Mouse (Mus musculus) kidney, embryonic 14.5 days (tissue): ENCODE results near the gene Vps11. TPM values are rescaled to one million over a fixed set of nuclear protein-coding genes. Genes with fewer than 3 reads are reported as not detected.

ENCODE experiments used
- ATAC-seq: fragments of 200-750 bp; cut with Nextera tagmentation; 2 replicates; pipeline ENCODE4 v1.8.0; 2017; ENCODE audit warnings: moderate number of reproducible peaks, mild to moderate bottlenecking, moderate TSS enrichment, moderate library complexity; ENCODE audit not compliant: low FRiP score, low TSS enrichment
- H3K27ac ChIP-seq: fragments of 300-500 bp; sonication (generic); 2 replicates; pipeline ENCODE4 v1.5.1; 2014; ENCODE audit warnings: low read depth, mild to moderate bottlenecking, low read length, moderate library complexity, mixed read lengths
- H3K27me3 ChIP-seq: fragments of 300-500 bp; sonication (generic); 2 replicates; pipeline ENCODE4 v1.6.1; 2014; ENCODE audit warnings: mild to moderate bottlenecking, low read length; ENCODE audit not compliant: control insufficient read depth, insufficient read depth
- H3K36me3 ChIP-seq: fragments of 300-500 bp; sonication (generic); 2 replicates; pipeline ENCODE4 v1.6.1; 2014; ENCODE audit warnings: low read length, mixed read lengths; ENCODE audit not compliant: control insufficient read depth, insufficient read depth
- H3K4me1 ChIP-seq: fragments of 300-500 bp; sonication (generic); 2 replicates; pipeline ENCODE4 v1.6.1; 2014; ENCODE audit warnings: low read length, mixed read lengths; ENCODE audit not compliant: control insufficient read depth, insufficient read depth
- H3K4me2 ChIP-seq: fragments of 300-500 bp; sonication (generic); replicated peaks from 2 replicates; pipeline ENCODE4 v1.6.1; 2014; ENCODE audit warnings: low read depth, mild to moderate bottlenecking, low read length
- H3K4me3 ChIP-seq: fragments of 300-500 bp; sonication (generic); 2 replicates; pipeline ENCODE4 v1.5.1; 2014; ENCODE audit warnings: mild to moderate bottlenecking, low read length
- H3K9ac ChIP-seq: fragments of 300-500 bp; sonication (generic); 2 replicates; pipeline ENCODE4 v1.6.1; 2014; ENCODE audit warnings: low read depth, mild to moderate bottlenecking, low read length, moderate library complexity
- H3K9me3 ChIP-seq: fragments of 300-500 bp; sonication (generic); 2 replicates; pipeline ENCODE4 v1.6.1; 2016; ENCODE audit warnings: low read length; ENCODE audit not compliant: control insufficient read depth
- WGBS: fragments of 180-500 bp; shearing (Covaris S2); extraction: QIAGEN DNeasy Blood & Tissue Kit; methylation state at CpG from one replicate; pipeline ENCODE4 v1.1.7; 2014; 5-methylcytosine and 5-hydroxymethylcytosine counted together
- polyA plus RNA-seq: library from polyadenylated mRNA; unstranded; fragments of >200 nt; fragmentation: Nextera tagmentation; extraction: Ambion mirVana; gene quantifications from 2 replicates; pipeline ENCODE4 v1.2.1, GENCODE M21; 2014

The Vps11 gene
- polyA plus RNA-seq, 1 experiment from 2014 or later, result 28.1 TPM

- Histone ChIP-seq H3K4me2 (no peak overlapping the region), H3K9ac (no peak overlapping the region), H3K27ac (no peak overlapping the region), H3K9me3 (no peaks in the 10 kb centered on the region), H3K36me3 (peaks cover 93% of the 10 kb centered on the region), H3K4me3 (no peak overlapping the region), H3K4me1 (no peaks in the 10 kb centered on the region), H3K27me3 (no peaks in the 10 kb centered on the region)
- no peak for ATAC-seq
- WGBS, result 91% methylated on average over 10 of the region's 10 CpGs
Measured at GRCm38 (mm10) chr9:44352337-44352736, 9.1 kb downstream of the Vps11 start.

- H3K4me1 ChIP-seq, result no peaks in the 10 kb centered on the region
- no peaks in the 10 kb centered on the region for H3K9me3 ChIP-seq
- 98% methylated on average over 4 of the region's 4 CpGs for WGBS
- no peak overlapping the region for H3K27ac ChIP-seq
- H3K9ac ChIP-seq, result no peak overlapping the region
- H3K36me3 ChIP-seq, result peaks cover 93% of the 10 kb centered on the region
- no peak overlapping the region for H3K4me3 ChIP-seq
- ATAC-seq, result no peak
- no peak overlapping the region for H3K4me2 ChIP-seq
- H3K27me3 ChIP-seq, result no peaks in the 10 kb centered on the region
Measured at GRCm38 (mm10) chr9:44351396-44351795, 10.1 kb downstream of the Vps11 start.

- H3K9me3 ChIP-seq, result no peaks in the 10 kb centered on the region
- peaks cover 69% of the 10 kb centered on the region for H3K36me3 ChIP-seq
- no peak overlapping the region for H3K4me2 ChIP-seq
- no peak overlapping the region for H3K9ac ChIP-seq
- ATAC-seq, result no peak
- 100% methylated on average over 4 of the region's 4 CpGs for WGBS
- no peaks in the 10 kb centered on the region for H3K27me3 ChIP-seq
- H3K4me3 ChIP-seq, result no peak overlapping the region
- no peaks in the 10 kb centered on the region for H3K4me1 ChIP-seq
- no peak overlapping the region for H3K27ac ChIP-seq
Measured at GRCm38 (mm10) chr9:44348546-44348945, 12.9 kb downstream of the Vps11 start.

GRCm38 (mm10) chr9:44347621-44348020 lies 13.8 kb downstream of the Vps11 start:
- H3K4me1 ChIP-seq, result peaks cover 6% of the 10 kb centered on the region; the same call in 1 of the 2 replicates
- H3K9me3 ChIP-seq, result no peaks in the 10 kb centered on the region
- H3K4me3 ChIP-seq, result no peak overlapping the region
- H3K9ac ChIP-seq, result no peak overlapping the region
- no peak overlapping the region for H3K27ac ChIP-seq
- peaks cover 60% of the 10 kb centered on the region for H3K36me3 ChIP-seq
- ATAC-seq, result no peak
- H3K27me3 ChIP-seq, result no peaks in the 10 kb centered on the region
- 94% methylated on average over 4 of the region's 4 CpGs for WGBS
- no peak overlapping the region for H3K4me2 ChIP-seq

- no peak for ATAC-seq
- Histone ChIP-seq H3K9me3 (no peaks in the 10 kb centered on the region), H3K4me3 (no peak overlapping the region), H3K4me1 (peaks cover 11% of the 10 kb centered on the region; the same call in 1 of the 2 replicates), H3K27ac (no peak overlapping the region), H3K27me3 (no peaks in the 10 kb centered on the region), H3K9ac (no peak overlapping the region), H3K4me2 (no peak overlapping the region), H3K36me3 (peaks cover 55% of the 10 kb centered on the region)
- 92% methylated on average over 9 of the region's 9 CpGs for WGBS
Measured at GRCm38 (mm10) chr9:44347166-44347565, 14.3 kb downstream of the Vps11 start.

- Histone ChIP-seq H3K27me3 (no peaks in the 10 kb centered on the region), H3K4me3 (no peak overlapping the region), H3K27ac (no peak overlapping the region), H3K36me3 (peaks cover 46% of the 10 kb centered on the region), H3K9me3 (no peaks in the 10 kb centered on the region), H3K9ac (no peak overlapping the region), H3K4me1 (peaks cover 12% of the 10 kb centered on the region; the same call in 1 of the 2 replicates), H3K4me2 (no peak overlapping the region)
- ATAC-seq, result no peak
- WGBS, result 86% methylated on average over 6 of the region's 6 CpGs
Measured at GRCm38 (mm10) chr9:44345570-44346433, 15.7 kb downstream of the Vps11 start.

- Histone ChIP-seq H3K9ac (peak within 1 kb of the TSS; percentile 73), H3K4me3 (peak within 1 kb of the TSS; percentile 64), H3K36me3 (peaks cover 46% of the 10 kb centered on the region), H3K4me2 (peak within 1 kb of the TSS; percentile 84), H3K27ac (peak within 1 kb of the TSS; percentile 95), H3K27me3 (no peaks in the 10 kb centered on the region), H3K9me3 (no peaks in the 10 kb centered on the region), H3K4me1 (peaks cover 12% of the 10 kb centered on the region; the same call in 1 of the 2 replicates)
- WGBS, result 0% methylated on average over 39 of the region's 39 CpGs
- ATAC-seq, result peak; percentile 93
Measured at GRCm38 (mm10) chr9:44343781-44344421, 17.6 kb downstream of the Vps11 start, which contains the start of gene Hmbs. Hmbs (minus strand) TSS chr9:44344228.

- peaks cover 45% of the 10 kb centered on the region for H3K36me3 ChIP-seq
- peak overlapping the region; percentile 64 for H3K4me3 ChIP-seq
- H3K4me1 ChIP-seq, result peaks cover 12% of the 10 kb centered on the region; the same call in 1 of the 2 replicates
- peak; percentile 5; the same call in 1 of the 2 replicates for ATAC-seq
- WGBS, result 8% methylated on average over 6 of the region's 6 CpGs
- H3K9me3 ChIP-seq, result no peaks in the 10 kb centered on the region
- H3K27me3 ChIP-seq, result no peaks in the 10 kb centered on the region
- peak overlapping the region; percentile 73 for H3K9ac ChIP-seq
- H3K4me2 ChIP-seq, result peak overlapping the region; percentile 84
- peak overlapping the region; percentile 95; the same call in 1 of the 2 replicates for H3K27ac ChIP-seq
Measured at GRCm38 (mm10) chr9:44343290-44343689, 18.2 kb downstream of the Vps11 start.

- Histone ChIP-seq H3K27ac (no peak overlapping the region), H3K4me2 (no peak overlapping the region; the same call in 1 of the 2 replicates), H3K9me3 (no peaks in the 10 kb centered on the region), H3K27me3 (no peaks in the 10 kb centered on the region), H3K9ac (no peak overlapping the region), H3K4me3 (no peak overlapping the region), H3K4me1 (peaks cover 15% of the 10 kb centered on the region), H3K36me3 (peaks cover 42% of the 10 kb centered on the region)
- no peak for ATAC-seq
- WGBS, result 94% methylated on average over 1 of the region's 1 CpGs
Measured at GRCm38 (mm10) chr9:44342605-44343004, 18.9 kb downstream of the Vps11 start.
